Mouse (Mus musculus): Measurements from ENCODE around the gene Galnt2.
A peak's percentile ranks its signal among the peaks of the same experiment; 100 is the strongest.

Gene Galnt2

GRCm38 (mm10) chr8:124231176-124231484, at the start of gene Galnt2:
TSS of gene Galnt2 (plus strand) at chr8:124231391.
- DNase-seq: peak; percentile 96

- no peak for DNase-seq
These were observed 49.4 kb upstream of the Galnt2 start for GRCm38 (mm10) chr8:124181751-124182150.

GRCm38 (mm10) chr8:124182224-124182623, 49.0 kb upstream of the Galnt2 start:
- DNase-seq: no peak

- no peak for DNase-seq
These were observed 47.1 kb upstream of the Galnt2 start for GRCm38 (mm10) chr8:124184078-124184477.

GRCm38 (mm10) chr8:124184507-124184906, 46.7 kb upstream of the Galnt2 start:
- DNase-seq: no peak

- no peak for DNase-seq
These were observed 46.1 kb upstream of the Galnt2 start for GRCm38 (mm10) chr8:124185081-124185480.

- no peak for DNase-seq
These were observed 40.8 kb upstream of the Galnt2 start for GRCm38 (mm10) chr8:124190388-124190787.

- peak; percentile 40 for DNase-seq
These were observed 38.9 kb upstream of the Galnt2 start for GRCm38 (mm10) chr8:124192242-124192641.

- DNase-seq: no peak
These were observed 38.2 kb upstream of the Galnt2 start for GRCm38 (mm10) chr8:124192976-124193375.

GRCm38 (mm10) chr8:124193992-124194391, 37.2 kb upstream of the Galnt2 start:
- DNase-seq: no peak

- no peak for DNase-seq
These were observed 35.0 kb upstream of the Galnt2 start for GRCm38 (mm10) chr8:124196195-124196594.

- no peak for DNase-seq
These were observed 34.4 kb upstream of the Galnt2 start for GRCm38 (mm10) chr8:124196797-124197196.

GRCm38 (mm10) chr8:124198230-124198629, 33.0 kb upstream of the Galnt2 start:
- no peak for DNase-seq

- no peak for DNase-seq
These were observed 30.8 kb upstream of the Galnt2 start for GRCm38 (mm10) chr8:124200400-124200799.

- no peak for DNase-seq
These were observed 29.5 kb upstream of the Galnt2 start for GRCm38 (mm10) chr8:124201706-124202105.

- DNase-seq: no peak
These were observed 28.3 kb upstream of the Galnt2 start for GRCm38 (mm10) chr8:124202895-124203294.

GRCm38 (mm10) chr8:124204001-124204601, 27.1 kb upstream of the Galnt2 start:
- DNase-seq: no peak

GRCm38 (mm10) chr8:124212148-124212547, 19.0 kb upstream of the Galnt2 start:
- no peak for DNase-seq

GRCm38 (mm10) chr8:124216951-124217350, 14.2 kb upstream of the Galnt2 start:
- no peak for DNase-seq

GRCm38 (mm10) chr8:124229883-124230282, 1.3 kb upstream of the Galnt2 start:
- no peak for DNase-seq

- no peak for DNase-seq
These were observed 555 bp upstream of the Galnt2 start for GRCm38 (mm10) chr8:124230496-124231175.

- DNase-seq: no peak
These were observed 491 bp downstream of the Galnt2 start for GRCm38 (mm10) chr8:124231485-124232279.

- DNase-seq: no peak
These were observed 1.0 kb downstream of the Galnt2 start for GRCm38 (mm10) chr8:124232280-124232600.

- DNase-seq: no peak
These were observed 3.3 kb downstream of the Galnt2 start for GRCm38 (mm10) chr8:124234496-124234895.
